16 mouse cellular contexts compared by ENCODE assay signal in the genomic region with DNA sequence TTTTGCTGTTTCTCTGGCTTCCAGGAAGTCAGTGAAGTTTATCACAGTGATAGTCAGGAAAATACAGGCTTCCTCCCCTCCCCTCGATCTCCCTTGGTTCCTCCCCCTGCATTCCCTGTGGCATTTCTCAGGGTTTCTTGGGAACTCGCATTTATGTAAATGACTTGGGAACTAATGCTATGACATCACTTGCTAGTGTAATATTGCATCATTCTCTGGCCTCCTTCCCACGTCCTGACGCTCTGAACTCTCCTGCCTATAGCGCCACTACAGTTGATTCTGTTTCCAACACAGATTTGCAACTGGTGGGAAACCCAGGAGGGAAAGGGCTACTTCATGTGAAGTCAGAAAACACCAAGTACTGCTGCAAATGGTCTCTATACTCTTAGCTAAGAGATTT. TPM values are rescaled to one million over a fixed set of nuclear protein-coding genes. Genes with fewer than 3 reads are reported as not detected.
DNase-seq lines count a peak whose midpoint lies in the region; ATAC-seq and TF ChIP-seq lines count a peak whose summit lies in the region.
"Had no signal": no experiment of that assay in that cellular context is flagged by ENCODE, and none has a peak within 500 bp of the region (broad histone marks: within the 10 kb centered on the region; RNA-seq: fewer than 3 reads in every experiment).

No protein-coding gene starts in this region.

- peak overlapping the region; percentile 84 for H3K4me2 ChIP-seq in midbrain, postnatal 0 days (ENCODE audit: low read depth, low read length, poor library complexity, severe bottlenecking)
- H3K4me2 ChIP-seq: heart, embryonic 15.5 days; limb, embryonic 13.5 days; lung, embryonic 15.5 days had no signal

- peak overlapping the region; percentile 40 for H3K4me3 ChIP-seq in midbrain, postnatal 0 days (ENCODE audit: low read depth, low read length)
- H3K4me3 ChIP-seq: heart, embryonic 15.5 days; limb, embryonic 13.5 days; lung, embryonic 15.5 days had no signal

- 0 out of 2 replicates have a peak, but pooled peaks cover 3% of the 10 kb centered on the region for H3K4me1 ChIP-seq in midbrain, postnatal 0 days (ENCODE audit: insufficient read depth, low read length)

- no peaks in the 10 kb centered on the region for H3K9me3 ChIP-seq in midbrain, postnatal 0 days (ENCODE audit: low read length)
- H3K9me3 ChIP-seq: heart, embryonic 15.5 days; limb, embryonic 13.5 days; lung, embryonic 15.5 days had no signal

- H3K36me3 ChIP-seq in midbrain, postnatal 0 days (ENCODE audit: insufficient read depth, low read length): no peaks in the 10 kb centered on the region
- H3K36me3 ChIP-seq: heart, embryonic 15.5 days; limb, embryonic 13.5 days; lung, embryonic 15.5 days had no signal

- peak; percentile 29 for DNase-seq in layer of hippocampus, adult 9-11 months
- no peak for DNase-seq in layer of hippocampus, postnatal 36 days
- peak; percentile 32 for DNase-seq in NIH3T3 (ENCODE audit: low read depth)
- peak; percentile 35 for DNase-seq in midbrain, postnatal 0 days (ENCODE audit: low spot score)
- no peak for DNase-seq in cerebellum, adult 8-10 months
- no peak for DNase-seq in urinary bladder, postnatal 36 days (ENCODE audit: low spot score in 2 of 2)
- DNase-seq in ovary, adult 18-20 months (ENCODE audit: low spot score): no peak
- DNase-seq: gastrocnemius, postnatal 10 days; kidney, postnatal 25 days had no signal

- 38% methylated on average over 5 of the region's 5 CpGs for WGBS in midbrain, postnatal 0 days

- H3K9ac ChIP-seq in midbrain, postnatal 0 days (replicated peaks; ENCODE audit: low read length, poor library complexity, severe bottlenecking): no peak overlapping the region
- H3K9ac ChIP-seq: heart, embryonic 15.5 days; limb, embryonic 13.5 days; lung, embryonic 15.5 days had no signal

- no peaks in the 10 kb centered on the region for H3K27me3 ChIP-seq in midbrain, postnatal 0 days (ENCODE audit: insufficient read depth, low read length)

- ATAC-seq in frontal cortex, adult (ENCODE audit: low TSS enrichment): peak; percentile 9; the same call in 1 of the 2 replicates
- no peak for ATAC-seq in midbrain, postnatal 0 days (ENCODE audit: low FRiP score)
- ATAC-seq: intestine, embryonic 16.5 days had no signal

- H3K27ac ChIP-seq in midbrain, postnatal 0 days (ENCODE audit: low read depth, low read length): no peak overlapping the region
- H3K27ac ChIP-seq: heart, embryonic 15.5 days; limb, embryonic 13.5 days; lung, embryonic 15.5 days had no signal

- TF ChIP-seq CTCF in midbrain, postnatal 0 days (IDR thresholded peaks at IDR 0.05): peak; percentile 40; the same call in 1 of the 2 replicates

RNA-seq across cellular contexts. Expression of gene Cacng3, which starts 2.7 kb away (rescaled TPM):
- total RNA-seq in layer of hippocampus, postnatal 36 days (2021): 10 to 100 TPM; 59.3 to 61.8 TPM
- 20.9 and 29.5 TPM in 2 replicates for total RNA-seq in midbrain, postnatal 0 days (2014; rRNA removed)
- 37.1 and 43.1 TPM in 2 replicates for polyA plus RNA-seq in midbrain, postnatal 0 days (2015; fragmentation: Nextera tagmentation; extraction: Ambion mirVana)
- total RNA-seq: megakaryocyte-erythroid progenitor cell, adult 5-6 weeks had no signal
- polyA plus RNA-seq: limb, embryonic 13.5 days; thymus, postnatal 0 days had no signal

Comparison
In these comparisons a context has a peak if more than half of its experiments do, and no peak if none do; other contexts are left out.
1. DNase-seq: peak in layer of hippocampus, adult 9-11 months (single experiment), NIH3T3 (single experiment) and midbrain, postnatal 0 days (single experiment); none in layer of hippocampus, postnatal 36 days (0 of 2), cerebellum, adult 8-10 months (single experiment), urinary bladder, postnatal 36 days (0 of 2) and ovary, adult 18-20 months (single experiment).